Mouse (Mus musculus): ENCODE results near the gene Asb2. TPM values are rescaled to one million over a fixed set of nuclear protein-coding genes. Genes with fewer than 3 reads are reported as not detected.

Gene Asb2
- total and polyA plus RNA-seq, 3 experiments, result 3.0 to 5.3 (median 4.1) TPM

- Histone ChIP-seq H3K9ac (ENCODE audit: insufficient read depth, low read depth) (no peak overlapping the region), H3K36me3 (replicated peaks in 1 of 2; ENCODE audit: control insufficient read depth in 1 of 2, insufficient read depth in 1 of 2, low read length in 1 of 2) (peaks cover 2 to 15% of the 10 kb centered on the region in 2 experiments), H3K9me3 (replicated peaks; ENCODE audit: low read length) (no peaks in the 10 kb centered on the region), H3K27me3 (replicated peaks) (no peaks in the 10 kb centered on the region), H3K4me3 (replicated peaks in 1 of 3; ENCODE audit: low read depth in 2 of 3, low read length in 2 of 3, poor library complexity in 1 of 3) (no peak overlapping the region), H3K79me2 (replicated peaks; ENCODE audit: control insufficient read depth, extremely low read depth, insufficient read depth, poor library complexity, severe bottlenecking) (no peaks in the 10 kb centered on the region), H3K27ac (ENCODE audit: insufficient read depth, low read depth) (no peak overlapping the region), H3K4me1 (ENCODE audit: control insufficient read depth in 1 of 2, insufficient read depth in 2 of 2) (peaks cover 0 to 30% of the 10 kb centered on the region in 2 experiments; a peak in 2 of 4 replicates), H3K4me2 (ENCODE audit: insufficient read depth, low read depth, poor library complexity, severe bottlenecking) (no peak overlapping the region)
- dilution Hi-C loops (cut with MboI; ENCODE audit: extremely low pct_ligation_motif_present, extremely low pct_unique_long_range_greater_than_20kb, low sequenced_read_pairs) (no loop called here), in situ Hi-C loops (cut with MboI; ENCODE audit: low pct_ligation_motif_present, low pct_unique_long_range_greater_than_20kb, low sequenced_read_pairs) (loop anchor here (5.0 kb wide), 1 partner anchor 37 kb away; no protein-coding TSS in a partner anchor)
- TF ChIP-seq NELFE (IDR thresholded peaks at IDR 0.05; ENCODE audit: low read depth, low read length) (peak; percentile 32; the same call in 1 of the 2 replicates), EP300 (IDR thresholded peaks at IDR 0.05; ENCODE audit: low read length) (no peak), IRF4 (IDR thresholded peaks at IDR 0.05; ENCODE audit: low read depth, low read length) (no peak), RAD21 (IDR thresholded peaks at IDR 0.05; ENCODE audit: low read depth, low read length) (peak; percentile 89), ZC3H11A (IDR thresholded peaks at IDR 0.05; ENCODE audit: low read depth, low read length) (peak; percentile 73), MYC (IDR thresholded peaks at IDR 0.05; ENCODE audit: low read depth, low read length) (0 out of 2 replicates have a peak, but pooled peaks have one; percentile 19), CTCF (conservative IDR thresholded peaks at IDR 0.05 in 1 of 2, IDR thresholded peaks at IDR 0.05 in 1 of 2; ENCODE audit: low read depth in 2 of 2, low read length in 2 of 2) (peak; percentile 29 to 95), PAX5 (IDR thresholded peaks at IDR 0.05; ENCODE audit: low read length) (no peak), JUND (conservative IDR thresholded peaks at IDR 0.05; ENCODE audit: low read depth, low read length) (no peak), MAZ (IDR thresholded peaks at IDR 0.05; ENCODE audit: low read depth, low read length) (no peak), MAX (IDR thresholded peaks at IDR 0.05; ENCODE audit: low read length) (peak; percentile 43; the same call in 1 of the 2 replicates), RCOR1 (conservative IDR thresholded peaks at IDR 0.05; ENCODE audit: low read depth, low read length) (no peak), JUN (IDR thresholded peaks at IDR 0.05; ENCODE audit: insufficient read depth, low read depth, low read length) (no peak), MEF2A (IDR thresholded peaks at IDR 0.05; ENCODE audit: borderline replicate concordance, low read depth, low read length) (0 out of 2 replicates have a peak, but pooled peaks have one; percentile 11), ELF1 (IDR thresholded peaks at IDR 0.05; ENCODE audit: low read depth, low read length) (no peak), ZMIZ1 (IDR thresholded peaks at IDR 0.05; ENCODE audit: low read depth, low read length) (no peak), TCF12 (IDR thresholded peaks at IDR 0.05; ENCODE audit: low read depth, low read length) (peak; percentile 37; the same call in 1 of the 2 replicates), SMC3 (IDR thresholded peaks at IDR 0.05; ENCODE audit: low read depth, low read length) (peak; percentile 99)
- peak; percentile 84 for DNase-seq (ENCODE audit: extremely low read depth)
Measured at GRCm38 (mm10) chr12:103325156-103325857, 30.5 kb downstream of the Asb2 start.

DNA sequence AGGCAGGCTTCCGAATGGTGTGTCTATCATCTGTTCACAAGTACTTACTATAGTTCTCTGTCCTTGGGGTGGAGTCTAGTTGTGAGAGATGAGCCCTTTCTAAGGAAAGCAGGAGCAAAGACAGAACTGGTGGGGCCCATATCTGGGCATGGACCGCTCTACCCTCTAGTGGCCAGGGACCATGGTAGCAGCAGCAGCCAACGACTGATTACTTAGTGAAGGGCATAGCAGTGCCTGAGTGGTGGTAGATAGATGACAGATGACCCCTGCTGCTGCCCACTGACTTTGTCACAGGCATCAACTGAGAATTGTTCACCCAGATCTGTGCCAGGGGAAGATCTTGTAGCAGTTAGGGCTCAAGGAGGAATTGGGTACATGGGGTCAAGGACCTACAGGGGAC, 33.0 kb downstream of the Asb2 start:
- dilution Hi-C loops (cut with MboI; ENCODE audit: extremely low pct_ligation_motif_present, extremely low pct_unique_long_range_greater_than_20kb, low sequenced_read_pairs), result no loop called here

More for the DNA sequence above, 33.0 kb downstream of the Asb2 start:
- Histone ChIP-seq H3K4me2 (ENCODE audit: insufficient read depth, low read depth, poor library complexity, severe bottlenecking) (no peak overlapping the region), H3K27me3 (replicated peaks) (no peaks in the 10 kb centered on the region), H3K9ac (ENCODE audit: insufficient read depth, low read depth) (no peak overlapping the region), H3K36me3 (replicated peaks in 1 of 2; ENCODE audit: control insufficient read depth in 1 of 2, insufficient read depth in 1 of 2, low read length in 1 of 2) (peaks cover 2 to 12% of the 10 kb centered on the region in 2 experiments), H3K9me3 (replicated peaks; ENCODE audit: low read length) (no peaks in the 10 kb centered on the region), H3K27ac (ENCODE audit: insufficient read depth, low read depth) (no peak overlapping the region), H3K4me1 (ENCODE audit: control insufficient read depth in 1 of 2, insufficient read depth in 2 of 2) (peaks cover 0 to 23% of the 10 kb centered on the region in 2 experiments; a peak in 2 of 4 replicates), H3K4me3 (replicated peaks in 1 of 3; ENCODE audit: low read depth in 2 of 3, low read length in 2 of 3, poor library complexity in 1 of 3) (no peak overlapping the region), H3K79me2 (replicated peaks; ENCODE audit: control insufficient read depth, extremely low read depth, insufficient read depth, poor library complexity, severe bottlenecking) (no peaks in the 10 kb centered on the region)
- TF ChIP-seq USF1 (IDR thresholded peaks at IDR 0.05; ENCODE audit: low read depth, low read length) (no peak), SMC3 (IDR thresholded peaks at IDR 0.05; ENCODE audit: low read depth, low read length) (peak; percentile 73), RAD21 (IDR thresholded peaks at IDR 0.05; ENCODE audit: low read depth, low read length) (peak; percentile 71), CTCF (conservative IDR thresholded peaks at IDR 0.05 in 1 of 2, IDR thresholded peaks at IDR 0.05 in 1 of 2; ENCODE audit: low read depth in 2 of 2, low read length in 2 of 2) (peak; percentile 67 to 82)
- DNase-seq (ENCODE audit: extremely low read depth), result peak; percentile 53
- in situ Hi-C loops (cut with MboI; ENCODE audit: low pct_ligation_motif_present, low pct_unique_long_range_greater_than_20kb, low sequenced_read_pairs), result no loop called here
